Mouse (Mus musculus) layer of hippocampus, postnatal 36 days (tissue): ENCODE data around the gene Slc38a4. TPM values are rescaled to one million over a fixed set of nuclear protein-coding genes. Genes with fewer than 3 reads are reported as not detected.

ENCODE experiments used
- DNase-seq, 2 experiments: peaks; one replicate each; pipeline ENCODE4 v3.0.0; 2022
- total RNA-seq, 2 experiments: library from RNA; stranded (reverse); gene quantifications; 2 replicates each; pipeline ENCODE4 v1.2.3; 2021

Gene Slc38a4
- total RNA-seq, 2 experiments from 2014 or later = 0.46 to 0.67 TPM

DNA sequence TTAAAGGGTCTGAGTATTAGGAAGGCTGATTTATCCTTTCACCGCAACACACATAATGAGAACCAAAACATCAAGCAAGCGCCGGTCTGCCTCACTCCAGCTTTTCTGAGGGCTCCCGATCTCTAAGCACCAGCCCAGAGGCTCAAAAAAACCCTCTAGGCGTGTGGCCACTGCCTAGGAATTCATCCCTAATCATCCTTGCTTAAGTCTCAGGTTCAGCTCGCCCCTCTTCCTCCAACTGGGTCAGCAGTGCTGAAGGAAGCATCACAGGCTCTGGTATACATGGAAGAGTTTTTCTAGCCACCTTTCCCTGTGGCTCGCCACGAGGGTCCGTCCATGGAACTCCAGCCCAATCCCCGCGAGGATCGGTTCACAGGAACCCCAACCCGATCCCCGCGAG, 1.6 kb downstream of the Slc38a4 start:
- DNase-seq = no peak

DNA sequence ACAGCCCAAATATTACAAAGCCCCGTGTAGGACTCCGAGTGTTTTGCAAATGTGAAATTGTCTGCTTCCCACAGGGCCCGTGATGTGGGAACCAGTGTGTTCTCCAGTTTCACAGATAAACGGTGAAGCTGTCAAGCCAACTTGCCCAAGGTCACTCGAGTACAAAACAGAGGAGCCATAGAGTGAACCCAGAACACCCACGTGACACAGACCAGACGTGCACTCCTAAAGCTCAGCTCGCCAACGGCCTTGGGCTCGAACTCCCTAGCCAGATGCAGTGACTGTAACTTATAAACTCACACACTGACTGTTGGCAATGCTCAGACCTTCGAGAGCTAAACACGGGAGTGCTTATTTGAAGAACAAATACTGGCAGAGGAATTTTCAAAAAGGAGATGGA, 5.3 kb downstream of the Slc38a4 start:
- DNase-seq = no peak

DNA sequence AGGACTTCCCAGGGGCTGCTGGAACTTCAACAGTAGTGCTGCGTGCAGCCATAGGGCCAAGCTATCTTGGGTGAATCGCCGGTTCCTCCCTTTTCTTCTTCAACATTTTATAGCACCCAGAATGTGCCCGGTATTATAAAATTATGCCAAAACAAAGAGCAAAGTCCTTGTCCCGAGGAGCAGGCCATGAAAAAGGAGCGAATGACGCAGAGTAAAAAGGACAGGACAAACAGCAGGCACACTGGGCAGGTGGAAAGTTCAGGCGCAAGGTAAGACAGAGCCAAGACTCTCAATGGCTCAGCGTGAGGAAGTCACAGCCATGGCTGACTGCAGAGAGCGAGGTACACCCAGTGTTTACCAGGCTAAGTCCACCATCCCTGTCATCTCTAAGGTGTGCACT, 5.7 kb downstream of the Slc38a4 start:
- DNase-seq = no peak

DNA sequence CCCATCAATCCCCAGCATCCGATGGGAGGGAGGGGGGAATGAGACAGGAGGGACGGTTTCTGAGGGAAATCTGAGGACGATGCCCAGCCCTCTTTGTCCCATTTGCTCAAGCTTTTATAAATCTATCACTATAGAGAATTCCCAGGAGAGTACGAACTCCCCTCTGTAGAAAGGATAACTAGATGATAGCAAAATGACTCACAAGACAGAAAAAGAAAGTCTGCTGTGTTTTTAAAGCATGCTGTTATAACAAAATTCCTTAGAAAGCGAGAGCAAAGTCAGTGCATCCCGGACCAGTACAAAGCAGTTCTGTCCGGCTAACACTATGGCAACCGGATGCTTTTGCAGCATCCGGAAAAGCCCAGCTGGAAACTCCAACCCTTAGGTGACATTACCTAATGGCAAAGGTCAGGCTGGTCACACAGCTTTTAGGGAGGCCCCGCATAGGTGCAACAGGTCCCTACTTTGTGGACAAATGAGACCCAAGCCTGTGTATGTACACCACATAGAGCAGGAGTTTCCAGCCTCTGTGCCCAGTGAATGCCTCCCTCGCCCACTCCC, 6.4 kb downstream of the Slc38a4 start:
- no peak for DNase-seq

DNA sequence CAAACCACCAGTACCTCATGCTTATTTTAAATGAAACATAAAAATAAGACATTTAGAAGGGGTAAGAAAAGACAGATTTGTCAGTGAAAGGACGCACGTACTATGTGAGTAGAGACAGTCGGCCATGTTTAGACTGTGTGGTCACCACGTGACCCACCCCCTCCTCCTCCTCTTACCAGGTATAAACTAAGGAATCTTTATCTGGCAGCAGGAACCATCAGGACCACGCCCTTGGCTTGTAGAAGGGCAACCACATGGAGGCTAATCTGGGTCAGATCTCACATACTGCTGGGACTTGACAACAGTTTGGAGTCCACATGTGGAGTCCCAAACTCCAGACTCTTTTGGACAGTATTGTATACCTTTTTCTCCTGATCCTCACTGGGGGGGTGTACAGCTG, 7.5 kb downstream of the Slc38a4 start:
- DNase-seq = no peak

DNA sequence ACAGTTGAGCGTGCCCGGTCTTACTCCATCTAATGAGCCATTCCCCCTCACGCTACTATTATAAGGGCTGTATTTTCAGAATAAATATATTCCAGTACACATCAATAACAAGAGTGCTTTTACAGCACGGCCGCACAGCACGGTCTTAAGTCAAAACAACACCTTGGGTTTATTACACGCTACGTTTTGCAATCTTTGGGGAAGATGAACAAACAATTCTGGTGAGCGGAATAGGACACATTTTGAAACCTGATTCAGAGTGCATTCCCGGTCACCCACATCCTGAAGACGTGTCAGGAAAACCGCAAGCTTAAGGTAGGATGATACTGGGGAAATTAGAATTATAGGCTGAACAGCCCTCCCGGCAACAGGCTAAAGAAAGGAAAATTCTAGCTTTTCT, 11.8 kb downstream of the Slc38a4 start:
- no peak for DNase-seq

DNA sequence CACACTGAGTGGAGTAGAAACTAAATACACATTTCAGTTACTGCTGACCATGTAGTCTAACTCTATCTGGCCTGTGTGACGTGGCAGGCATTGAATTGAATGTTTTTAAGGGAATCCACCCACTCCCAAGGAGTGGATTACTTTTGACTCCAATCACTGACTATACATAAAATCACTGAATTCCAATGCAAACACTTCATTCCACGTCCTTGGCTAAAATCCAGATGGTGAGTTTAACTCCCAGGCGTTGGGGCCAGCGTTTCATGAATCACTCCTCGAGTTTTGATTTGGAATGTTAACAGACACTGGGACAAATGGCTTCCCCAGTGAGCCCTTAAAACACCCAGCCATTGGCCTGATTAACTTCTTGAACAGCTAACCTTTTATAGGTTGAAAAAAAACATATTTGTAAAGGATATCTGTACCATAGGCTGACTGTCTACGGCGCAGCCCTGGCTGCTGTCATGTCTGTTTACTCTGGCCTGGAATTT, 13.7 kb downstream of the Slc38a4 start:
- no peak for DNase-seq

DNA sequence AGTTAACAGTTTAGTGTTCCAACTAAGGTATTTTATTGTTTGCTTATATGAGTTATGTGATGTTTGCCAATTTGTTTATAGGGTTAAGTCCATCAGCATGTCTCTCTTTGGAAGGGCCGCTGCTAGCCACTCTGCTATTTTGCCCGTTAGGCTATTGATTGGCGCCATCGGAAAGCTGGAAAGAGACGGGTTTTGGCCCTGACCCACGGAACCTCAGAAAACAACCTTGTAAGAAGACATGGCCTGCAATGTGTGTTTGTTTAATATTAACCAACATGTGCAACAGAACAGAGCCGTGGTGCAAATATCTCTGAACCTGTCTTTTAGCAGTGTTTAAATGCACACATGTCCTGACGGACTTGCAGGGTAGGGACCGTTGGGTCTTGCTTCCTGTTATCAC, 14.6 kb downstream of the Slc38a4 start:
- no peak for DNase-seq

DNA sequence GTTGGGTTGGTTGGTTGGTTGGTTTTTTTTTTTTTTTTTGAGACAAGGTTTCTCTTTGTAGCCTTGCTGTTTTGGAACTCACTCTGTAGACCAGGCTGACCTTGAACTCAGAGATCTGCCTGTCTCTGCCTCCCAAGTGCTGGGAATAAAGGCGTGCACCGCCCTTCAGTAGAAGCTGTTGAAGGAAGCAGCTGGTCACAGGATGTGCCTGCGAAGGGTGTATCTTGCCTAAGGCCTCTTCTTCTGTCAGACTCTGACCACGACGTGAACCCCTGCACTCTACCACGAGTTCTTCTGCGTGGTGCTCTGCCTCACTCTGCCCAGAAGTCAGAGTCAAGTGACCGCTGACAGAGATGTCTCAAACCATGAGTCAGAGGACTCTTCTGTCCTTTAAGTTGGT, 18.0 kb downstream of the Slc38a4 start:
- DNase-seq = no peak

DNA sequence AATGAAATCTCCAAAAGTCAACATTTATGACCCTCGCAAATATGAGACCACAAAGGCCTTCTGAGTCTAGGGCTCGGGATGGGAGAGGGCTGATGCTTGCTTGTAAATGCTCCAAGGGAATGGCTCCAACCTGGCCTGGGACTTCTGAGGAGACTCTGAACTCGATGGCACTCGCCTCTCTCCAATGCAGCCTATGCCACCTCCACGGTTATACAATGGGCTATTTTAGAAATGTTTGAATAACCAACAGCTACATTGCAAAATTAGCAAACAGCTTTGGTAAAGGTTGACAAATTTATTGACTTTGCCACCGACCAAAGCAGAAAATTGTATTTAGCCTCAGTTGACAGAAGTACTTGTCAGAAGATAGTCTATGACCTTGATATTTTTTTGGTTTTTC, 19.9 kb downstream of the Slc38a4 start:
- DNase-seq = no peak

DNA sequence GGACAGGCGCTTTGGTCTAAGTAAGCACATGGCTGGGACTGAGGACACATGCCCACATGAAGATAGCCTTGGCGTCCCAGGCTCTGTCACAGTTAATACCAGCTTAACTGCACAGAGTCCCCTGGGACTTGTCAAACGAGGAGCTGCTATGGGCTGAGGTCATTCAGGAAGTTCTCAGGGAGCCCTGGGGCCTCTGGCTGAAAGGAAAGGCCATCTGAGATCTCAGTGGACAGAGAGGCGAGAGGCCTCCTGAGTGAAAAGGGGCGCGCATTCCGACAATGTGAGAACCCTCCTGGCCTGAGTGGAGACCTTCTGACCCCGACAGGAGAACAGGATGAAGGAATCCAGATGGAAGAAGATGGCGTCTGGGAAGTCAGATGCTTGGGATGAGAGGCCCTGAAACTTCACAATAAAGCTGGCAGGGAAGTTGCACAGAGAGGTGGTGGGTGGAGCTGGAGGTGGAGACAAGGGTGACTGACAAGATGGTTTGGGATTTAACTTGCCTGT, 22.2 kb downstream of the Slc38a4 start:
- DNase-seq = no peak

DNA sequence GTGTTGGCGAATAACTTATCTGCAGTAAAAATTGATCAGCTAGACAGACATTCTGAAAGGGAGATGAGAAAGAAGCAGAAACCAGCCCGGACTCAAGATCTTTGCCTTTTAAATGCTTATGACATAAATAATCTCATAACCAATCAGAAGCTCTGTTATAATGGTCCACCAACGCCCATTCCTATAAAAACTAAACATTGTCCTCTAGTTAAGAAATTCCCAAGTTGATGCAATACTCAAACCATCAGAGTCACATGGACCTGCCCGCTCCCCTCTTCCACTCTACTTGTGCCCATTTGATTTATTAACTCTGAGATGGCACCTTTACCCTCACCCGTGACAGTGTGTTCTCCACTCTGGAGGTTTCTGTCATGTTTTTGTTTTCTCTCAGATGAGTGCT, 23.9 kb downstream of the Slc38a4 start:
- DNase-seq = no peak

DNA sequence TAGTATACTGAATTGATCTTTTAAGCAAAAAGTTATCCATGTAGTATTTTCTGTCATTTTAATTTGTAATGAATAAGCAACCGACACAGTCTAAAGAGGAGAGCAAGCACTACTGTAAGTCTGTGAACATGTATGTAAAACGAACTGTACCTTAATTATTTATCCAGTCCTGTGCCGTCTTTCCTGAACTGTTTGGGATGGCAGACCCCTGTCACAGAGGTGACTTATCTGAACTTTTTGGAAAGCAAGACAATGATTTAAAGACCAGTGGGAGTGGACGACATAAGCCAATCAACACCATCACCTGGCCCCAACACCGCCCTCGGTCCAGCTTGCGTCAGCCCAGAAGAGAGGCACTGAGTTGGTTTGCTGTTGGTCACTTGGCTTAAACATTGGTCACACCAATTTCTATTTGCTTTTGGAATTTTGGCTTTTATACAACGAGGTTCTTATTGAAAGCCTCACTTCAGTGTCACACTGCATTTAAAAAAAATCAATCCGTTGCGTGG, 24.7 kb downstream of the Slc38a4 start:
- no peak for DNase-seq

DNA sequence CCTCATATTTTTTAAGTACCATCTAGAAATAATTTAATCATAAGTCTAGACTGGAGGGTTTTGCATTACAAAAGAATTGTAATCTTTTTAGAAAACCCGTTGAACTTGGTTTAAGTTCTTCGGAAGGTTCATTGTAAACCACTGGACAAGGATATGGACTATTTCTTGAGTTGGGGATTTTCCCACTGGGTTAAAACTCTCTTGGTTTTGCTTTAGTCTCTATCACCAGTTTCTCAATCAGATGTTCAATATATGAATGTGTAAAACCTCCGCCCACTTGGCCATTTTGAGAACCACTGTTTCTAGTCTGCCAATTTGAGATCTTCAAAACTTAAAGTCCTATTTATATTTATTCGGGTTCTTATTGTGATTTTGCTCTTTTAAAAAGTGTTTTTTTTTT, 25.6 kb downstream of the Slc38a4 start:
- DNase-seq = no peak

DNA sequence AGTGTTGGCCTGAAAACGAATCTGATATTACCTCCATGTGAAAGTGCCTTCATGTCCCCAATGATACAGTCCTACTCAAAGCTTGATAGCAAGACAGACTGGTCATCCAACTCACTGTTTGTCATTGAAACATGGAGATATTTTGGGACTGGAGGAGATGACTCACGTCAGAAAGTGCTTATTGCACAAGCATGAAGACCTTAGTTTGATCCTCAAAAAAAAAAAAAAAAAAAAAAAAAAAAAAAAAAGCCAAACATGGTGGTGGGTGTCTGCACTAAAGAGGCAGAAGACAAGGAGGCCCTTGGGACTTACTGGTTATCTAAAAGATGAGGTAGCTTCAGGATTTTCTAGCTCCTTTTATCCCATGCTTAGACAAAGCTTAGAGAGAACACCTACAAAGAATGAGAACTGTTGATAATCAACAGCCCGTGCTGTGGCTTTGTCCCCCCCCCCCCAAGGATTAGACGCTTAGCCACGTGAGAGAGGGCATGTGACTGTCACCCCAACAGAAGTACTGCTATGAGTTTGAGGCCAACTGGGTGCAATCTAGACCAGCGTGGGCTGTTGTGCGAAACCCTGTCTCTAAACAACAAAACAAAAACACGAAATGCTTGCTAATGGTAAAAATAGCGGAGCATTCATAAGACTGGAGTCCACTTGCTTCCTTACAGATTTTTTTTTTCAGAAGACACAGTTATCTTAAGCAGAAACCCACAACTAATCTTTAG, 26.5 kb downstream of the Slc38a4 start:
- no peak for DNase-seq

DNA sequence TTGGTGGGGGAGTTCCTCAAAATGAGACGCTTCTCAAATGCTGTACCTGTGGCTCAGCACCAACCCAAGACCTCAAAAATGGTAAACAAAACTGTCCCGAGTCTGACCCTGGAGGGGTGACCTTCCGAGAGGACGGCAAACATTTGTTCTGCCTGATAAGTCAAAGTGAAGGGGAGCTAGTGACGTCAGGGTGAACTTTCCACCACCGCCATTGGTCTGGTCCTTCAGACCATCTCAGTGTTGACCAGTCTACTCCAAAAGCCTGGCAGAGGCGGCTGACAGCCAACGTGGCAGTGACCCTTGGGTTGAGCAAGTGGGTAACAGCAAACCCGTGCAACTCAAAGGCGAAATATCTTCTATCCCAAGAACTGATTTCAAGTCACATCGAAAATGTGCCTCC, 27.1 kb downstream of the Slc38a4 start:
- DNase-seq = no peak

DNA sequence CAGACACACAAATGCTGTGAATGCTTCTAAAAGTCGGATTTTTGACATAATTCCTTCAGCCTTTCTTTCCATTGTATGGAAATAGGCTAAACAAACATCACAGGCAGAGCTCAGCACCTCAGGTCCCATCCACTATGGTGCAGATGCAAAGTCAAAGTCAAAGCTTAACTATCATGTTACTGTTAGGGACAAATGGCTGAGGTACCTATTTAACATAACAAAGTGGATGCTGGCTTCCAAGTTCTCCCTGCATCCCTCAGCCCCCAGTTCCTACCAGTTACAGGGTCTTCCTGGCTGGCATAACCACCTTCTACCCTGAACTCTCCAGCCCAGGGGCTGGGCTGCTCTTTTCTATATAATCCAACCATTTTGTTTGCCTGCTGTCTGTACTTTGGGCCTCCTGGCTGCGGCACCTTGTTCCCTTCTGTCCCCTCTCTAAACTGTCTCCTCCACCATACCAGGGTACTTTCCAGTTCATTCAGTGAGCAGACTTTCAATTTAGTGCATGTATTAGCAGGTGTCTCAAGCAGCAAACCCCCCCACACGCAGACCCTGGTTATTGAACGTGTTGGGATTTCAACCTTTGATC, 27.6 kb downstream of the Slc38a4 start:
- DNase-seq = no peak

DNA sequence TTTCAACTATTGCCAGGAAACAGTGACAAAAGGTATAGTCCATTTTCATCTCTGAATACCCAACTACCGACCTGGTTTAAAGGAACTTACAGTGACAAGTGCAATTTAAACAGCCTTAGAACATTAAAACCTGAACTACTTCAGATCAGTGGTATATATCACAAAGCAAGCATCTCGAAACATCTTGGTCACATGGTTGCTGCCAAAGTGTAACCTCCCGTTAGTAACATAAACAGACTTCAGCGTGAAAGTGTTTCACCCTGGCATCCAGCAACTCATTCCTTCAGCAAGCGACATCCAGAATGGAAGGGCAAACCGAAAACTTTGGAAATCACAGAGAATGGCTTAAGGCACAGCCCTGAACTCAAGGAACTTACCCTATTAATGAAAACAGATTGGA, 29.1 kb downstream of the Slc38a4 start:
- DNase-seq = no peak

DNA sequence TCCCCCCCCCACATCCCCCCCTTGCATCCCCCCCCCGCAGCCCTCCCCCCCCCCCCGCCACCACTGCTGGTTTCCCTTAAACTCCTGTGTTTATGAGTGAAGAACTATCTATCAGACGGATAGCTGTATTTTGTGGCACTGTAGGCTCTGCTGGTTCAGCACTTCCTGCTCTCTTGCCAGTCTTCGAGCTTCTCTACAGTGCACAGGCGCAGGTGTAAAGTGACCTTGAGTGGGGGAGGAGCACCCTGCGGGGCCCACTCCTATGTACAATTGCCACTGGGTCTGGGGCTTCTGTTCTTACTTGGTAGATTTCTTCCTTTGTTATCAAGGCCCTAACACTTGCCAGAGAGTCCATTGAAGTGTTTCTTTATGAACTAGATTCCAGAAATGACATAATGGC, 33.0 kb downstream of the Slc38a4 start:
- DNase-seq = no peak

DNA sequence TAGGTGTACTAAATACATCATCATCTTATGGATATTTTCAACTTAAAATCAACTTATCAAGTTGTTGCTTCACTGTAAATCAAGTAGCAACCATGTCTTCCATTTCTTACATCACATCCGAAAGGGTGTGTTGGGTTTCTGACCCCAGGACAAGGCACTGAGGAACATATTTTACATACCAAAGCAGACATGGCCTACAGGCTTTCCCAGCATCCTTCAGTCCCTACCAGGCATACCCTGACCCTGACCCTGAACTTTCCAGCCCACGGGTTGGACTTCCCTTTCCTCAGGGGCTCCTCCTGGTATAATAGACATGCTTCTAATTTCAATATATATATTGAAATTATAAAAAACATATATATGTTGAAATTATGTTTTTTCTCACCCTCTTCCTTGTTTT, 33.5 kb downstream of the Slc38a4 start:
- DNase-seq = no peak

DNA sequence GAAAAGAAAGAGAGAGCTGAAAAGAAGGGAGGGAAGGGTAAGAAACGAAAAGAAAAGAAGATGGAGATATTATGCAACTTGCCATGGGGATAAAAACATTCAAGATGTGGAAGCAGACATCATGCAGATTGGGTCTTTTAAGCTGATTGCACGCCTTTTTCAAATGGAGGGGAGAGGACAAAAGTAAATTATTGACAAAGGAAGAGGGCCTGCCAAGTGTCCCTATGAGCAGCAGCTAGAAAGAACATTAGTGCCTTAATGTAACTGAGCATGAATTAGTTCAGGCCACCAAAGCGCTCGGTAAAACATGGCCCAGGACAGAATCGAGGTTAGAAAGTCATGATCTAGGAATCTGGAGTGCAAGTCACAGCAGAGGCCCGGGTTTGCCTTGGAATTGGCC, 35.5 kb downstream of the Slc38a4 start:
- DNase-seq = no peak

DNA sequence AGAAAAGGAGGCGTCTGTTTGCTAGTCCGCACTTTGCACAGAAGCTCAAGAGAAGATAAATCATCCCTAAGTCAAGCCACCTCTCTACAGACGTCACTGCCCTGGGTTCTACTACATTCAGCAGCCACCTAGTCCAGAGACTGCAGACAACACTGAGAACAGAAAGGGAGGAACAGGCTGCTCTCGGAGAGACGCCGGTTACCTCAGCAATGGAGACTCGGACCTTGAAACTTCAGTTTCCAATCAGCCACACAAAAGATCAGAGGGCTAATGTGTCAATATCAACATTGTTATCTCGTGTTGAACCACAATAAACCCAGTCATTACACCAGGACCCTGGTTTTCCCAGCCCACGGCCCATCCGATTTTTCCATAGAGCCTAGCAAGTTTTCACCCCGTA, 36.4 kb downstream of the Slc38a4 start:
- no peak for DNase-seq

DNA sequence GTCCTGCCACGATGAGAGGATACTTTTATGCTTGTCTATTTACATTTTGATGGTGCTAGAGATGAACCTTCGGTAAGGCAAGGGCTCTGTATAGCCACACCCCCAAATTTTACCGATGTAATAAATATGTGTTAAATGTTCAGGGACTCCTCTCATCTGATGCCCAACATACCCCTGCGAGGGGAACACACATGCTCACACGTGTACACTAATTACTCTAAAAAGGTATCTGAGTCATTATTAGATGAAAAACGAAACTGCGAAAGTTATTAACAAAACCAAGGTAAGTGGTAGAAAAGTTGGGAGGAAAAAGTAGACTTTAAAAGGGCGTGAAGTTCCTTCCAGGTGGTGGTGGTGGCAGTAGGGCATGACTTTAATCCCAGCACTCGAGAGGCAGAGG, 38.6 kb downstream of the Slc38a4 start:
- DNase-seq = no peak
